Mouse (Mus musculus) limb, embryonic 14.5 days (tissue): ENCODE data around the gene Hbb-bt. TPM values are rescaled to one million over a fixed set of nuclear protein-coding genes. Genes with fewer than 3 reads are reported as not detected.
"Not testable (repeated sequence)": the region's sequence is repeated elsewhere in the genome, so short reads cannot be mapped to it uniquely, and the experiment has no call there.

Experiments
- ATAC-seq: fragments of 200-750 bp; cut with Nextera tagmentation; 2 replicates; pipeline ENCODE4 v1.8.0; 2017; ENCODE audit warnings: low read depth, moderate number of reproducible peaks, moderate TSS enrichment; ENCODE audit not compliant: low FRiP score
- DNase-seq: peaks from one replicate; pipeline ENCODE4 v3.0.0-alpha.2; 2015; ENCODE audit warnings: low spot score
- H3K27ac ChIP-seq: fragments of 300-500 bp; sonication (generic); replicated peaks from 2 replicates; pipeline ENCODE4 v1.5.1; 2014; ENCODE audit warnings: low read depth, mild to moderate bottlenecking, low read length, moderate library complexity, mixed read lengths
- H3K27me3 ChIP-seq: fragments of 300-500 bp; sonication (generic); 2 replicates; pipeline ENCODE4 v1.6.1; 2014; ENCODE audit warnings: low read length, mixed read lengths; ENCODE audit not compliant: control insufficient read depth, insufficient read depth
- H3K36me3 ChIP-seq: fragments of 300-500 bp; sonication (generic); 2 replicates; pipeline ENCODE4 v1.6.1; 2014; ENCODE audit warnings: mild to moderate bottlenecking, low read length, moderate library complexity, mixed read lengths; ENCODE audit not compliant: control insufficient read depth, insufficient read depth
- H3K4me1 ChIP-seq: fragments of 300-500 bp; sonication (generic); 2 replicates; pipeline ENCODE4 v1.6.1; 2014; ENCODE audit warnings: antibody characterized with exemption, low read length, mixed read lengths; ENCODE audit not compliant: control insufficient read depth, insufficient read depth
- H3K4me2 ChIP-seq: fragments of 300-500 bp; sonication (generic); replicated peaks from 2 replicates; pipeline ENCODE4 v1.6.1; 2014; ENCODE audit warnings: low read depth, mild to moderate bottlenecking, low read length, moderate library complexity; ENCODE audit not compliant: severe bottlenecking
- H3K4me3 ChIP-seq: fragments of 300-500 bp; sonication (generic); replicated peaks from 2 replicates; pipeline ENCODE4 v1.5.1; 2014; ENCODE audit warnings: low read length
- H3K9ac ChIP-seq: fragments of 300-500 bp; sonication (generic); 2 replicates; pipeline ENCODE4 v1.6.1; 2014; ENCODE audit warnings: mild to moderate bottlenecking, low read depth, low read length, moderate library complexity; ENCODE audit not compliant: severe bottlenecking
- H3K9me3 ChIP-seq: fragments of 300-500 bp; sonication (generic); 2 replicates; pipeline ENCODE4 v1.6.1; 2016; ENCODE audit warnings: low read length; ENCODE audit not compliant: control insufficient read depth
- POLR2A ChIP-seq: fragments of 200-500 bp; IDR thresholded peaks from 2 replicates; pipeline ENCODE4 v1.8.0; 2012; ENCODE audit warnings: inconsistent platforms, mild to moderate bottlenecking, moderate library complexity, borderline replicate concordance; ENCODE audit not compliant: insufficient read depth, insufficient read length; ENCODE audit errors: extremely low read depth
- WGBS: fragments of 180-500 bp; shearing (Covaris S2); extraction: QIAGEN DNeasy Blood & Tissue Kit; methylation state at CpG from one replicate; pipeline ENCODE4 v1.1.7; 2014; 5-methylcytosine and 5-hydroxymethylcytosine counted together
- polyA plus RNA-seq, 2 experiments: library from polyadenylated mRNA; depleted of rRNA in 1 of 2; stranded (reverse) in 1 of 2; unstranded in 1 of 2; fragments of >200 nt; fragmentation: Nextera tagmentation in 1 of 2; extraction: Ambion mirVana in 1 of 2; gene quantifications; 2 replicates each; pipeline versions ENCODE4 v1.2.1 to v1.2.3; 2012 to 2014

The Hbb-bt gene
- polyA plus RNA-seq, 2 experiments: 2,382 to 4,062 TPM

- 74% methylated on average over 3 of the region's 3 CpGs for WGBS
- no peak overlapping the region for H3K9ac ChIP-seq
- H3K4me3 ChIP-seq: no peak overlapping the region
- ATAC-seq (no peak), DNase-seq (no peak)
- no peaks in the 10 kb centered on the region for H3K36me3 ChIP-seq
- no peaks in the 10 kb centered on the region for H3K9me3 ChIP-seq
- no peak for TF ChIP-seq POLR2A
- H3K4me1 ChIP-seq: no peaks in the 10 kb centered on the region
- no peak overlapping the region for H3K4me2 ChIP-seq
- no peaks in the 10 kb centered on the region for H3K27me3 ChIP-seq
- H3K27ac ChIP-seq: no peak overlapping the region
These were observed 12.6 kb upstream of the Hbb-bt start for GRCm38 (mm10) chr7:103826255-103826887.

DNA sequence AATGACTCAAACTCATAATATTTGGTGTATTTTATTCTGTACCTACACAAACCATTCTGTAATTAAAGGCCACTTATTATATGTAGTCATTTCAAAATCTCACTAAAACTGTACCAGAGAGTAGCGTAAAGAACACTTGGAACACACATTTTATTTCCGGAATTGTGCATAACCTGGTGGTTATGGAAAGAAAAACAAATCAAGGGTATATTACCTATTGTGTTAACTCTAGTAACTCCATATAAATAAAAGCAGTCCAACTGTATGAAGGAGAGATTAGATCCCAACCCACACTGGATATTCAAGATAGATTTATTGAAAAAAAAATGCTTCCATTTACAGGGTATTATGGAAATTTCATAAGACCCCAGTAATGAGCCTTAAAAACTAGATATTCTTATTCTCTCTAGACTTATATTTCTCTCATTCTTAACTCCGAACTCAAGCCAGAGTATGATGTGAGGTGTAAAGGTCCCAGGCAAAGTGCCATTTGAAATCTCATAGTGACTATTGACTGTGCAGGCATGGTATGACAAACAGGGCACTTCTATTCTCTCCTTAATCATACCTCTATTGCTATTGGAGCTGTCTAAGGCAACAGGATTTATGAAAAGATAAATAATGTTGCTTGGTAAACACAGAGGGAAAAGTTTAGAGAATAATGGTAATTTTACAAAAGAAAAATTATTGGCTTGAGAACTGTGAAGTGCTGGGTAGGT lies 11.9 kb upstream of the Hbb-bt start:
- WGBS: 88% methylated on average over 3 of the region's 3 CpGs
- Histone ChIP-seq H3K9ac (no peak overlapping the region), H3K9me3 (no peaks in the 10 kb centered on the region), H3K4me1 (no peaks in the 10 kb centered on the region), H3K4me3 (no peak overlapping the region), H3K27ac (no peak overlapping the region), H3K27me3 (no peaks in the 10 kb centered on the region), H3K36me3 (no peaks in the 10 kb centered on the region), H3K4me2 (no peak overlapping the region)
- ATAC-seq: no peak
- DNase-seq: no peak
- no peak for TF ChIP-seq POLR2A

DNA sequence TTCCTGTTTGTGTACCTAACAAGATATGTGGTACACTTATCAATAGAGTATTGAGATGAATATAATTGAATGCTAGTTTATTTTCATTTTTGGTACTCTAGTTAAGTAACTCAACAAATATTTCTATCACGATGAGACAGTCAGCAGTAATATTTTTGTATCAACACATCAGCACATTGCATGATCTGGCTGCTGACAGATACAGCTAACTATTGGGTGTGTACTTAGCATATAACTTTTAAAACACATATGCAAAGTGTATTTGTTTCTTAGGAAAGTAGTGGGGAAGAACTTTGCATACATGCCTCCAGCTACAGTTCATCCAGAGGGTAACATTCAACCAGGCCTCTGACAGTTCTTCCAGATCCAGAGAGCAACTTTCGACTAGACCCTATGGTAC lies 10.8 kb upstream of the Hbb-bt start:
- H3K9ac ChIP-seq: no peak overlapping the region
- 80% methylated on average over 2 of the region's 2 CpGs for WGBS
- H3K9me3 ChIP-seq: no peaks in the 10 kb centered on the region
- no peak overlapping the region for H3K4me2 ChIP-seq
- DNase-seq: no peak
- no peaks in the 10 kb centered on the region for H3K4me1 ChIP-seq
- no peak for TF ChIP-seq POLR2A
- H3K36me3 ChIP-seq: no peaks in the 10 kb centered on the region
- H3K4me3 ChIP-seq: no peak overlapping the region
- no peaks in the 10 kb centered on the region for H3K27me3 ChIP-seq
- H3K27ac ChIP-seq: no peak overlapping the region
- ATAC-seq: no peak

DNA sequence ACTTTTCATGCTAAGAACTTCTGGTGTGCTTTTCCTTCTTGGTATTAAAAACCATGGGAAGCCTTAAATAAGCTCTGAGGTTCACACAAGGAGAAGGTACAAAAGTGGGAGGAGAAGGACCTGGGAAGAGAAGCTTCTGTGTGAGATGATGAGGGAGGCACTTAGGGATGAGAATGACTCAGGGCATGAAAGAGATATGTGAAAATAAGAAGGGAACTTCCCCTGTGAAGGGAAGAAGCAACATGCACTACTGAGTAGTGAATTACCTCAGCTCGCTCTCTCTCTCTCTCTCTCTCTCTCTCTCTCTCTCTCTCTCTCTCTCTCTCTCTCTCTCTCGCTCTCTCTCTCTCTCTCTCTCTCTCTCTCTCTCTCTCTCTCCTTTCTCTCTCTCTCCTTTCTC lies 1.3 kb upstream of the Hbb-bt start:
- H3K27me3 ChIP-seq, H3K36me3 ChIP-seq, H3K4me1 ChIP-seq, H3K27ac ChIP-seq, H3K9ac ChIP-seq, H3K9me3 ChIP-seq, ATAC-seq, DNase-seq, H3K4me3 ChIP-seq, H3K4me2 ChIP-seq: not testable (repeated sequence)
- WGBS: 71% methylated on average over 1 of the region's 2 CpGs

DNA sequence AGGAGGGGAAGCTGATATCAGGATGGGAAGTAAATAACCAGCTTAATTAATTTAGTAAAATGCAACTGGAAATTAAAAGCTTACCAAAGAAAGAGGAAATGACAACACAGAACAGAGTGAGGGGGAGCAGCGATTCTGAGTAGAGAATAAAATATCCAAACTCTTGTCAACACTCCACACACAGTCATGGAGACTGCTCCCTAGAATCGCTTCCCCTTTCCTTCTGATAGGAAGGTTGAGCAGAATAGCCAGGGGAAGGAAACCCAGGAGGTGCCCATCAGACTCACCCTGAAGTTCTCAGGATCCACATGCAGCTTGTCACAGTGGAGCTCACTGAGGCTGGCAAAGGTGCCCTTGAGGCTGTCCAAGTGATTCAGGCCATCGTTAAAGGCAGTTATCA lies 644 bp downstream of the Hbb-bt start:
- not testable (repeated sequence) for H3K27me3 ChIP-seq, H3K27ac ChIP-seq, H3K9ac ChIP-seq, H3K4me2 ChIP-seq, H3K9me3 ChIP-seq, H3K4me1 ChIP-seq, DNase-seq, H3K4me3 ChIP-seq, ATAC-seq, H3K36me3 ChIP-seq
- no CpG with 5 or more reads among the region's 3 CpGs for WGBS
